Comparison of ENCODE assay signal across 11 mouse cellular contexts in the genomic region with DNA sequence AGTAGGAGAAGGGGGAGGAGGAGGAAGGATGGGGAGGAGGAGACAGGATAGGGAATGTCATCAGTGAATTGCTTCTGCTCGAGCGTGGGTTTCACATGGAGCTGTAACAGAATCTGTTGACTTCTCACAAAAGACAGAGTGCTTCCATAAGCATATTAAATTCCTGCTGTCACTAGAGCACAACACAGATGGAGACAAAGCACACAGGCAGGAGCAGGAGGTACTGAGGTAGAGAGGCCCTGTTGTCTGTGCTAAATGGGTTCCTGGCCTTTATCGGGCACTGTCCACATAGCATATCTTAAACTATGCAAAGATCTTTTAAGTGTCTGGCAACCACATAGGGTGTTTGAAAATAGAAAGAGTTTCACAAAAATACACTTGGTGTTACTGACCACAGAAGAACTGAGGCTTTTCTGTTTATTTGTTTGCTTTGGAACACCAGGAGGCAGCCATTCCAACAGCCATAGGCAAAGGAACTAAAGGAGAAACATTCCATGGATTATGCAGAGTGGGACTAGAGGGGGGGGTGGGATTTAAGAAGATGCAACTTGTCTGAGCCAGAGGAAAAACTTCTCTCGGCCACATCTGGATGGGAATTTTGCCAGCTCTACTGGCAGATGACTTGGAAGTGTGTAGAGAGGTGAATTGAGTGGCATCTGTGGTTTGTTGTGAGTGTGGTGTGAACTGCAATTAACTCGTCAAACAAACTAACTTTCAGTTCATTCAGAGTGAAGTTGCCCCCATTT.
DNase-seq lines count a peak whose midpoint lies in the region; ATAC-seq and TF ChIP-seq lines count a peak whose summit lies in the region.
"Had no signal": no experiment of that assay in that cellular context is flagged by ENCODE, and none has a peak within 500 bp of the region (broad histone marks: within the 10 kb centered on the region; RNA-seq: fewer than 3 reads in every experiment).

No protein-coding gene starts in this region.

- peaks cover 30% of the 10 kb centered on the region for H3K4me1 ChIP-seq in kidney, embryonic 14.5 days (ENCODE audit: control insufficient read depth, insufficient read depth, low read length)
- no peaks in the 10 kb centered on the region for H3K4me1 ChIP-seq in cerebellum, adult 2 months (ENCODE audit: control insufficient read depth, insufficient read depth, low read length)

- no peak overlapping the region for H3K9ac ChIP-seq in kidney, embryonic 14.5 days (ENCODE audit: low read depth, low read length)

- H3K27ac ChIP-seq in kidney, embryonic 14.5 days (ENCODE audit: low read depth, low read length), result peak overlapping the region; percentile 84; the same call in 1 of the 2 replicates
- peak overlapping the region; percentile 64 for H3K27ac ChIP-seq in layer of hippocampus, adult 2 months
- H3K27ac ChIP-seq in cerebellum, adult 2 months (ENCODE audit: insufficient read depth, low read length), result no peak overlapping the region

- no peaks in the 10 kb centered on the region for H3K9me3 ChIP-seq in kidney, embryonic 14.5 days (ENCODE audit: control insufficient read depth, low read length)
- H3K9me3 ChIP-seq: G1E had no signal

- H3K27me3 ChIP-seq in kidney, embryonic 14.5 days (ENCODE audit: control insufficient read depth, insufficient read depth, low read length), result no peaks in the 10 kb centered on the region
- no peaks in the 10 kb centered on the region; the same call in 1 of the 2 replicates for H3K27me3 ChIP-seq in cerebellum, adult 2 months (ENCODE audit: control insufficient read depth, insufficient read depth, low read length)

- no peak for TF ChIP-seq POLR2A in cerebellum, adult 2 months (IDR thresholded peaks at IDR 0.05; ENCODE audit: borderline replicate concordance, insufficient read depth, low read length)

- peak; percentile 75 for ATAC-seq in kidney, embryonic 14.5 days (ENCODE audit: low FRiP score, low TSS enrichment)

- TF ChIP-seq CTCF in layer of hippocampus, adult 2 months (conservative IDR thresholded peaks at IDR 0.05), result no peak
- no peak for TF ChIP-seq CTCF in cerebellum, adult 2 months (IDR thresholded peaks at IDR 0.05; ENCODE audit: borderline replicate concordance, insufficient read depth, low read depth, low read length)

- no peak overlapping the region for H3K4me3 ChIP-seq in kidney, embryonic 14.5 days (ENCODE audit: low read length)
- no peak overlapping the region for H3K4me3 ChIP-seq in layer of hippocampus, adult 2 months
- H3K4me3 ChIP-seq in cerebellum, adult 2 months (replicated peaks; ENCODE audit: insufficient read depth, low read depth, low read length), result no peak overlapping the region

- no peak for DNase-seq in kidney, postnatal 14 days
- DNase-seq in 3T3-L1 (ENCODE audit: low read depth, low spot score), result peak; percentile 33
- peak; percentile 14 for DNase-seq in NIH3T3 (ENCODE audit: low read depth)
- peak; percentile 65 to 72 for DNase-seq in layer of hippocampus, adult 2 months (ENCODE audit: low spot score in 2 of 2)
- DNase-seq in adrenal gland, adult 18-20 months (ENCODE audit: low spot score in 2 of 2), result no peak
- no peak for DNase-seq in cerebellum, adult 2 months
- DNase-seq: adrenal gland, adult 2 months; cerebellum, adult 9-10 months; kidney, adult 9 months had no signal

- no peak overlapping the region for H3K4me2 ChIP-seq in kidney, embryonic 14.5 days (replicated peaks; ENCODE audit: low read depth, low read length)

- 36% methylated on average over 5 of the region's 5 CpGs for WGBS in kidney, embryonic 14.5 days
- WGBS in cerebellum, adult 2 months, result 68% methylated on average over 5 of the region's 5 CpGs

- no peaks in the 10 kb centered on the region for H3K36me3 ChIP-seq in kidney, embryonic 14.5 days (ENCODE audit: control insufficient read depth, insufficient read depth, low read length)
- H3K36me3 ChIP-seq: G1E had no signal

Comparison
In these comparisons a context has a peak if more than half of its experiments do, and no peak if none do; other contexts are left out.
1. DNase-seq: peak in 3T3-L1 (single experiment), NIH3T3 (single experiment) and layer of hippocampus, adult 2 months (2 of 2); none in kidney, postnatal 14 days (single experiment), adrenal gland, adult 18-20 months (0 of 2) and cerebellum, adult 2 months (0 of 2).